Mouse (Mus musculus) liver, postnatal 0 days (tissue): ENCODE measurements around the gene Thsd4. TPM values are rescaled to one million over a fixed set of nuclear protein-coding genes. Genes with fewer than 3 reads are reported as not detected.

Experiments
- ATAC-seq: fragments of 200-750 bp; cut with Nextera tagmentation; 2 replicates; pipeline ENCODE4 v1.8.0; 2017; ENCODE audit warnings: mild to moderate bottlenecking, moderate library complexity
- DNase-seq: peaks from one replicate; pipeline ENCODE4 v3.0.0-alpha.2; 2016
- H3K27ac ChIP-seq: fragments of 300-500 bp; sonication (generic); 2 replicates; pipeline ENCODE4 v1.5.1; 2014; ENCODE audit warnings: antibody characterized with exemption, moderate library complexity, mild to moderate bottlenecking, low read depth
- H3K27me3 ChIP-seq: fragments of 300-500 bp; sonication (generic); 2 replicates; pipeline ENCODE4 v1.6.1; 2014; ENCODE audit warnings: low read length, control low read depth, mixed read lengths; ENCODE audit not compliant: insufficient read depth
- H3K36me3 ChIP-seq: fragments of 300-500 bp; sonication (generic); replicated peaks from 2 replicates; pipeline ENCODE4 v1.6.1; 2014; ENCODE audit warnings: mild to moderate bottlenecking, control low read depth, low read length, moderate library complexity, mixed read lengths; ENCODE audit not compliant: insufficient read depth
- H3K4me1 ChIP-seq: fragments of 300-500 bp; sonication (generic); 2 replicates; pipeline ENCODE4 v1.6.1; 2014; ENCODE audit warnings: antibody characterized with exemption, mild to moderate bottlenecking, control low read depth; ENCODE audit not compliant: insufficient read depth
- H3K4me2 ChIP-seq: fragments of 300-500 bp; sonication (generic); 2 replicates; pipeline ENCODE4 v1.6.1; 2014; ENCODE audit warnings: low read depth, mild to moderate bottlenecking, low read length, moderate library complexity, mixed read lengths
- H3K4me3 ChIP-seq: fragments of 300-500 bp; sonication (generic); 2 replicates; pipeline ENCODE4 v1.5.1; 2014; ENCODE audit warnings: low read depth, low read length
- H3K9ac ChIP-seq: fragments of 300-500 bp; sonication (generic); replicated peaks from 2 replicates; pipeline ENCODE4 v1.6.1; 2014; ENCODE audit warnings: mild to moderate bottlenecking, moderate library complexity
- H3K9me3 ChIP-seq: fragments of 300-500 bp; sonication (generic); 2 replicates; pipeline ENCODE4 v1.6.1; 2016; ENCODE audit warnings: mild to moderate bottlenecking, control low read depth, low read length, mixed read lengths
- CTCF ChIP-seq: sonication (generic); IDR thresholded peaks from 2 replicates; pipeline ENCODE4 v1.5.1; 2016; ENCODE audit warnings: antibody characterized with exemption, low read depth
- EP300 ChIP-seq: IDR thresholded peaks from 2 replicates; pipeline ENCODE4 v1.6.1; 2016; ENCODE audit warnings: antibody characterized with exemption, low read depth, mild to moderate bottlenecking
- WGBS: fragments of 180-500 bp; shearing (Covaris S2); extraction: QIAGEN DNeasy Blood & Tissue Kit; methylation state at CpG from one replicate; pipeline ENCODE4 v1.1.7; 2014; ENCODE audit not compliant: insufficient replicate concordance; 5-methylcytosine and 5-hydroxymethylcytosine counted together
- polyA plus RNA-seq: library from polyadenylated mRNA; unstranded; fragments of >200 nt; fragmentation: Nextera tagmentation; extraction: Ambion mirVana; gene quantifications from 2 replicates; pipeline ENCODE4 v1.2.1, GENCODE M21; 2015

Gene Thsd4
- polyA plus RNA-seq, 1 experiment from 2014 or later: 0.70 TPM

DNA sequence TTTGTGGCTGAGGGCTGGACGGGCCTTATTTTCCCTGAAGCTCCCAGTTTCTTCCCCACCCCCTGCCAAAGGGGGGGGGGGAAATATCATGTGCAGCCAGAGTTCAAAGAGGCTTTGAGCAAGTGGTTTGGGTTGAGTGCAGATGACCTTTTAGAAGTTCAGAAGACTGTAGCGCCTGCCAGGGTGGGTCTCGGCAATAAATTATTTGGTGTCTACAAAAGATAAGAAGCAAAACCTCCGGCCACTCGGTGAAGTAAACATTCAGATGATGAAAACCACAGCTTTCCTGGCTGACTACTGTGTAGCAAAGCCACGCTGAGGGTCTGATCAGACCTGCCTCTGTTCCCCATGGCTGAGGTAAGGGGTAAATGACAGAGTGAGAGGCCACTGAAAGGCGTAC lies 116.1 kb downstream of the Thsd4 start:
- Histone ChIP-seq H3K27ac (no peak overlapping the region), H3K4me2 (no peak overlapping the region), H3K36me3 (no peaks in the 10 kb centered on the region), H3K9ac (no peak overlapping the region), H3K27me3 (peaks cover 3% of the 10 kb centered on the region; the same call in 1 of the 2 replicates), H3K9me3 (no peaks in the 10 kb centered on the region), H3K4me1 (no peaks in the 10 kb centered on the region; the same call in 1 of the 2 replicates), H3K4me3 (no peak overlapping the region)
- WGBS: 22% methylated on average over 7 of the region's 7 CpGs
- no peak for ATAC-seq
- TF ChIP-seq CTCF (no peak), EP300 (no peak)
- no peak for DNase-seq

DNA sequence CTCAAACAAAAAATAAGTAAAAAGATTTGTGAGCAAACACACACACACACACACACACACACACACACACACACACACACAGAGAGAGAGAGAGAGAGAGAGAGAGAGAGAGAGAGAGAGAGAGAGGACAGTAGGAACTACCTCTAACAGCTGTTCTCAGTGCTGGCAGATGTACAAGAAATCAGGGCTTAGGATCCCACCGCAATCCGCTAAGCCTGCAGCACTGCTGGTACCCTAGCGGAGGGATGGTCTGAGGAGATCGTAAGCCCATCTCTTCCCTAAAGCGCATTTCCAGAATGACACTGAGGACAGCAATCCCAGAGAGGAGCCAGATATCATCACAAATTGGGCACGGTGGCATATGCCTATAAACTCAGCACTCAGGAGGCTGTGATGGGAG lies 119.2 kb downstream of the Thsd4 start:
- TF ChIP-seq CTCF: no peak

DNA sequence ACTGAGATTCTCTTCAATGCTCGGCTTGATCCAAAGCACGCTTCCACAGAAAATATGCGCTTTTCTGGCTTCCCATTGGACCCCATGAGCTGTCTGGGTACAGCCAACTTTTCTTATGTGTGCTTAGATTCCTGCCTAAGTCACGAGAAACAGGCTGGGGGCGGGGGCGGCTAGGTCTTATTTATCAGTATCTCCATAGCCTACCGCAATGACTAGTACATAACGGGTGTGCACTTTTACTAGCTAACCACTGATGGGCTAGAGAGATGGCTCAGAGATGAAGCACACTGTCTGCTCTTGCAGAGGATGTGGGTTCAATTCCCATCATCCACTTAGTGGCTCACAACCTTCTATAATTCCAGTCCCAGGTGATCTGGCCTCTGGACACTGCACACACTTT lies 121.8 kb downstream of the Thsd4 start:
- Histone ChIP-seq H3K9ac (no peak overlapping the region), H3K4me2 (no peak overlapping the region), H3K4me3 (no peak overlapping the region), H3K36me3 (no peaks in the 10 kb centered on the region), H3K4me1 (no peaks in the 10 kb centered on the region; the same call in 1 of the 2 replicates), H3K27me3 (no peaks in the 10 kb centered on the region), H3K27ac (no peak overlapping the region), H3K9me3 (no peaks in the 10 kb centered on the region)
- ATAC-seq (no peak), DNase-seq (no peak)
- WGBS: 79% methylated on average over 8 of the region's 8 CpGs
- TF ChIP-seq CTCF (no peak), EP300 (no peak)

More for the DNA sequence above, 119.2 kb downstream of the Thsd4 start:
- H3K4me1 ChIP-seq: no peaks in the 10 kb centered on the region; the same call in 1 of the 2 replicates
- ATAC-seq (no peak), DNase-seq (no peak)
- no peaks in the 10 kb centered on the region for H3K36me3 ChIP-seq
- H3K27me3 ChIP-seq: no peaks in the 10 kb centered on the region
- no peak overlapping the region for H3K4me3 ChIP-seq
- H3K27ac ChIP-seq: no peak overlapping the region
- no peaks in the 10 kb centered on the region for H3K9me3 ChIP-seq
- H3K9ac ChIP-seq: no peak overlapping the region
- H3K4me2 ChIP-seq: no peak overlapping the region
- WGBS: 85% methylated on average over 6 of the region's 6 CpGs

DNA sequence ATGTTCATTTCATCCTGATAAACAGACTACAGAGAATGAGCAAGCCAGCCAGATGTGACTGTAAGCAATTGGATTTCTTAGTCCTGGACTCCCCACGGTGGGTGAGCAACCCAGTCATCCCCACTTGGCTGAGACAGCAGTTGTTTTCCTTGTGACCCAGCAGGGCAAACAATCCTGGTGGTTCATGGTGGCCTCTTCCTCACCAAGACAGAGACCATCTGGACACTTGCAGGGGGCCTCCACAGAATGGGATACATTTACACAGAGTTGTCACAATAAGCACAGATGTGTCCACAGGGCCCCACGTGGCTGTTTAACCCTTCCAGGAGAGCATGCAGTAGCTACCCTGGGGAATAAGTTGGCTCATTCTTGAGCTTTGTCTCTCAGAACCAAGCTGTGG lies 123.8 kb downstream of the Thsd4 start:
- ATAC-seq: no peak
- Histone ChIP-seq H3K36me3 (no peaks in the 10 kb centered on the region), H3K9ac (no peak overlapping the region), H3K4me1 (no peaks in the 10 kb centered on the region), H3K4me2 (no peak overlapping the region), H3K27me3 (no peaks in the 10 kb centered on the region), H3K9me3 (no peaks in the 10 kb centered on the region), H3K4me3 (no peak overlapping the region), H3K27ac (no peak overlapping the region)
- DNase-seq: no peak
- TF ChIP-seq CTCF: no peak
- no peak for TF ChIP-seq EP300
- 41% methylated on average over 2 of the region's 2 CpGs for WGBS

DNA sequence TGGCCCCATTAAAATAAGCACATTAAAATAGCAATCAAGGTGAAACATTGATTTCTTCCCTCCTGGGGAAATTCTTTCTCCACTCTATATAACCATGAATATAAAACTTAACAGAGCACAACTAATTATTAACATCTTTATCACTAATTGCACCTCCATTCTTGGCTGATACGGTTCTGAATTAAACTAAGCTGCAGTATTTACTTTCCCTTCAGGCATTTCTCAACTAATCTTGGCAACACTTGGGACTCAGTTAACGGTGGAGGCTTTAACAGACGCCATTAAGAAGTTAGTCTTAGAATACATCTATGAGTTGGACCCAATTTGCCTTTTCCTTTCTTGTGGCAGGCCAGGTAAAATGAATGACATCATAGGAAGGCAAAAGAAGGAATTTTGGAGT lies 125.8 kb downstream of the Thsd4 start:
- TF ChIP-seq EP300 (no peak), CTCF (no peak)
- no peak overlapping the region for H3K27ac ChIP-seq
- H3K9ac ChIP-seq: no peak overlapping the region
- DNase-seq (no peak), ATAC-seq (no peak)
- no peaks in the 10 kb centered on the region for H3K9me3 ChIP-seq
- H3K4me1 ChIP-seq: no peaks in the 10 kb centered on the region
- no peak overlapping the region for H3K4me2 ChIP-seq
- H3K36me3 ChIP-seq: no peaks in the 10 kb centered on the region
- no peaks in the 10 kb centered on the region for H3K27me3 ChIP-seq
- 68% methylated on average over 3 of the region's 3 CpGs for WGBS
- no peak overlapping the region for H3K4me3 ChIP-seq

DNA sequence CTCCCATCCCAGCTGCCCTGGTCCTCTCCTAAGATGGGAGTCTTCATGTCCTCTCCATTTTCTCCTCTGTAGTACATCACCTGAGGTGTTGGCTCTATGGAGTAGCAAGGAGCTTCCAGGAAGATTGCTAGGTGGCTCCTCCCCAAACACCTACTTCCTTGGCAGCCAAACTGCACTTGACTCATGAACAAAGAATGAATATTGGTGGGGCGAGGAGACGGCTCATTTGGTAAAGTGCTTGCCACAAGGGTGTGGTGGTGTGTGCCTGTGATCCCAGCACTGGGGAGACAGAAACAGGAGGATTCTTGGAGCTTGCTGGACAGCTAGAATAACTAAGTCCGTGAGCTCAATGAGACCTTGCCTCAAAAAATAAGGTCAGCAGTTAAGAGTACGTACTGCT lies 128.9 kb downstream of the Thsd4 start:
- 82% methylated on average over 4 of the region's 4 CpGs for WGBS

DNA sequence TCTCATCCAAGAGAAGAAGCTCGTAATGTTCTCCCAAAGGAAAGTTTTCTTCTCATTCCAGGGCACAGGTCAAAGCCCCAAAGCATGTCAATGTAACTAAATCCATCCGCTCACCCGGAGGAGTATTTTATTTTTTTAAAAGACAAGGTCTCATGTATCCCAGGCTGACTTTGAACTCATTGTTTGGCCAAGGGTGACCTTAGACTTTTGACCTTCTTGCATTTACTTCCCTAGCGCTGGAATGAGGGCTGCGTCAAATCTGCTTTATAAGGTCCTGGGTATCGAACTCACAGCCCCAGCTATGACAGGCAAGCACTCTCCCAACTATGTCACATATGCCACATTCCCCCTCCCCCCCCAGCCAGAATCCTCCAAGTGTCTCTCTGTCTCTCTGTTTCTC lies 137.1 kb downstream of the Thsd4 start:
- Histone ChIP-seq H3K9me3 (no peaks in the 10 kb centered on the region), H3K27ac (no peak overlapping the region), H3K9ac (no peak overlapping the region), H3K36me3 (no peaks in the 10 kb centered on the region), H3K4me2 (no peak overlapping the region), H3K4me1 (peaks cover 6% of the 10 kb centered on the region; the same call in 1 of the 2 replicates), H3K27me3 (no peaks in the 10 kb centered on the region), H3K4me3 (no peak overlapping the region)
- DNase-seq: no peak
- ATAC-seq: no peak
- WGBS: 60% methylated on average over 6 of the region's 6 CpGs
- no peak for TF ChIP-seq CTCF
- no peak for TF ChIP-seq EP300

More for the DNA sequence above, 128.9 kb downstream of the Thsd4 start:
- Histone ChIP-seq H3K4me1 (no peaks in the 10 kb centered on the region), H3K9ac (no peak overlapping the region), H3K36me3 (no peaks in the 10 kb centered on the region), H3K9me3 (no peaks in the 10 kb centered on the region), H3K4me3 (no peak overlapping the region), H3K4me2 (no peak overlapping the region), H3K27ac (no peak overlapping the region), H3K27me3 (no peaks in the 10 kb centered on the region)
- TF ChIP-seq CTCF (no peak), EP300 (no peak)
- DNase-seq (no peak), ATAC-seq (no peak)
